Mouse (Mus musculus) left cerebral cortex, postnatal 4 days (tissue): ENCODE data around the gene Dppa5a. TPM values are rescaled to one million over a fixed set of nuclear protein-coding genes. Genes with fewer than 3 reads are reported as not detected.
"Not testable (repeated sequence)": the region's sequence is repeated elsewhere in the genome, so short reads cannot be mapped to it uniquely, and the experiment has no call there.

Experiments used
- DNase-seq: peaks from one replicate; pipeline ENCODE4 v3.0.0-alpha.2; 2022
- intact Hi-C: fragments of 180-260 bp; cut with DNase I; formaldehyde crosslinking; loops from one replicate; pipeline ENCODE4 v1.15.1; 2025
- total RNA-seq, 2 experiments: library from RNA; stranded (reverse); gene quantifications; 2 replicates each; pipeline ENCODE4 v1.2.3; 2021

Gene Dppa5a
- 1 to 10 TPM in 1 of 2 experiments, under 1 TPM in 1; 0.85 to 3.4 TPM for total RNA-seq

DNA sequence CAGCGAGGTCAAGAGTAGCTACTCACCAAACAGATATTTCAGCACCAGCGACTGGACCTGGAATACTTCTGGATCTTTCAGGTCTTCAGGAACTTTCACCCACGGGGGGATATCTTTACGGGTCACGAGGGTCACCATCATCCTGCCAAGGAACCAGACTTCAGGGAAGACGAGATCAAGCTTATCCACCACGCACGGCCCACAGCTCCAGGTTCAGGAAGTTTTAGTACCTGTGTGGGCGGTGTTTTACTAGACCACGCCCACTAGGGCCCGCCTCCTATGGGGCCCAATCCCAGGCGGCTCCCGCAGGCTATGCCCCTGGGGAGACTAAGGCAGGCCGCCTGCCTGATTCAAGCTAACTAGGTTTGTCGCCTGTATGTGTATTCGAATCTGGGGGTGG lies at the start of gene Dppa5a:
Gene Dppa5a, minus strand, starts transcription at position 219 of the 400 bp plus-strand sequence.
- intact Hi-C loops, DNase-seq: not testable (repeated sequence)

DNA sequence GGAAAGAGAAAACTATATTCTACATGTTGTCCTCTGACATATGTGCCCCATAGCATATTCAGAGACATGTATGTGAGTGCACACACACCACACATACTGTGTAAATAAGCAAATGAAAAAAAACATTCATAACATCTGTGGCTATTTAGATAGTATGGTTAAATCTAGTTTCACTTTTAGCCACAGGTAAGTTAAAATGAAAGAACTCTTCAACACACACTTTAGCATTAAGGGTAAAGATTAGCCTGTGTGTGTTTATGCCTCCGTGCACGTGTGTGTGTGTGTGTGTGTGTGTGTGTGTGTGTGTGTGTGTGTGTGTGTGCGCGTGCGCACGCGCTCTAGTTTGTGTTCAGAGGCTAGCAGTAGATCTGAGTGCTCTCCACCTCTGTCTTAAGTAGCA lies 33.6 kb upstream of the Dppa5a start:
- intact Hi-C loops: no loop called here
- no peak for DNase-seq

DNA sequence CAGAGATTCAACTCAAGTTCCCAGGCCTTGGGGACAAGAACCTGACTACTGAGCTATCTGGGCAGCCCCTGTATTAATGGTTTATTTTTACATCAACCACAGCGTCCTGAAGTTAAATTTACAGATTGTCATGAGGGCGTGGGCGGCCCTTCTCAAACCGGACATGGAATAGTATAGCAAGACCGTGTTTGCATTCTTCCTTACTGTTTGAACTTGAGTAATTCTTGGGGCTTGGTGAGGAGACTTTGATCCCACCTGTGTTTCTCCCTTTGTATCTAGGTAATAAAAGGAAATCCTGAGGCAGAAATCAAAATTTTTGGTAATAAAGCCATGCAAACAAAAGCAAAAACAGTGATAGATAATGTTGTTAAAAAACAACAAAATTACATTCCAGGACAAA lies 32.6 kb upstream of the Dppa5a start:
- intact Hi-C loops: no loop called here

DNA sequence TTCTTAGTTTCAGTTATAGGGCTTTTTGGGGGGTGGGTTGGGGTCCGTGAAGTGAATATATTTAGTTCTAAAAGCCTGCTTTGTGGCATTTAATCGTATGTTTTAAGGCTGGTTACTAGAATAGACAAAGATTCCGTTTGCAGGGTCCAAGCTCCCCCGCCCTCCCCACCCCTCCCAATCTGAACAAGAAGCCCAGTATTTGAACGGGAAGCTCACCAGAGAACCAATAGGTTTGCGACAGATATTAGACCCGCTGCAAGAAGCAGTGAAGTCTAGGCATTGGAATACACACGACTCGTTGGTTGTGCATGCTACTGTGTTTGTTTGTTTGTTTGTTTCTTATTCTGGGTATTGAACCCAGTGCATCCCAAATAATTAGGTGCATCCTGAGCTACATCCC lies 28.5 kb upstream of the Dppa5a start:
- intact Hi-C loops: no loop called here
- no peak for DNase-seq

More for the DNA sequence above, 32.6 kb upstream of the Dppa5a start:
- DNase-seq: no peak

DNA sequence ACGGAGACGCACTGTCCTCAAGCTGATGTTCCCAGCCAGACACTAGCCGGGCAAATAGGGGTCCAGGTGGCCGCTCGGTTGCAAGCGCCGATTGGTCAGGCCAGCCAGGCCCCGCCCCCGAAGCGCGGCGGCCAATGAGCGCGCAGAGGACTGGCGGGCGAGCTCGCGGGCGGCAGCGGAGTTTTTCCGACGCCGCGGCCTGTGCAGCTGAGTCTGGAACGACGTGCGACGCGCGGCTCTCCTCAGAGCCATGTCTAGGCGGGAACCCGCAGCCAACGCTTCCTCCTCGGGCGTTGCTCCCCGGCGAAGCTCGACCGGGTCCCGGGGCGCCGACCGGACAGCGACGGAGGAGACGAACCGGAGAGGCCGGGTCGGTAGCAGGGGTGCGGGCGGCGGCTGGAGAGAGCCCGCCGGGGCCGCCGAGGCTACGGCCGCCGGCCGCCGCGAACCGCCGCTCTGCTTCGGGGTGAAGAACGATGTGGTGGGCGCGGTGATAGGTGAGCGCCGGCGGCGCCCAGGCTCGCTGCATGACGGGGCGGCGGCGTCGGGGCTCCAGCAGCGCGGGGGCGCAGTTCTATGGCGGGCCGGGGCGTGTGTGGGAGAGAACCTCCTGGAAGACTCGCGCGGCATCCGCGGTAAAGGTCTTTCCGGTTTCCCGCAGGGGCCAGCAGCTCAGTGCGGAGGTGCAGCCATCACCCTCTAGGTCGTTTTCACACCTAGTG lies 27.8 kb upstream of the Dppa5a start, which contains the start of gene Ddx43:
Gene Ddx43, plus strand, starts transcription at position 148 of the 722 bp plus-strand sequence.
- intact Hi-C loops: no loop called here
- DNase-seq: peak; percentile 60

DNA sequence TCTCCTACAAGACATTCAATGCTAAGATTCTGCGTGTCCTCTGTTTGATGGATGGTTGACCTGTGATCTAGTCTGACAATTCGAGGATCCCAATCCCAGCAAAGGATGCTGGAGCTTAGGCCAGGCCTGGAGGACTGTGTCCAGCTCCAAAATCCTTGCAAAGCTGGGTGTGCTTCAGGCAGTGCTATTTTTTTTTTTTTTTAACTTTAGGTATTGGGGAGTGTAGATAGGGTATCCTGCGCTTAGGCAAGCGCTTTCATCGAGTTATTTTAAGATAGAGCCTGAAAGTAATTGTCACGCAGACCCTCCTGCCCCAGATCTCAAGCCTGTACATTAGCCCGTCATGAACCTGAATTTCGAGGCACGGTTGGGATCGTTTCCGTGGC lies 27.3 kb upstream of the Dppa5a start:
- intact Hi-C loops: no loop called here
- DNase-seq: no peak

DNA sequence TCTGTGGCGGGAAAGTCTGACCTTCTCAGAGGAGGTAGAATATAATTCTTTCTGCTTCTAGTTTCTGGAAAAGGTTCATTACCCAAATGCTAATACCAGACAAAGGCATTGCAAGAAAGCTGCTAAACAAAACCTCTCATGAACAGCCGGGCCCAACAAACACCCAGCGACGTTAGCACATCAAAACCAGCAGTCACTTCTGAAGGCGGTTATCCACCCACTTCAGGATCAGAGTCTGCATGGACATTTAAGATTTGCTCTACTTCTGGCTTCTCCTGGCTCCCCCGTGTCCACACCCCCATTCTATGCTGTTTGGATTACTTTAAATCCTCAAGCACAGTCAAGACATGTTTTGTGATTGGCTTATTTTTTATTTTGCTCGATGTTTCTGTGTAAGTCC lies 26.6 kb upstream of the Dppa5a start:
- intact Hi-C loops: no loop called here
- DNase-seq: no peak

DNA sequence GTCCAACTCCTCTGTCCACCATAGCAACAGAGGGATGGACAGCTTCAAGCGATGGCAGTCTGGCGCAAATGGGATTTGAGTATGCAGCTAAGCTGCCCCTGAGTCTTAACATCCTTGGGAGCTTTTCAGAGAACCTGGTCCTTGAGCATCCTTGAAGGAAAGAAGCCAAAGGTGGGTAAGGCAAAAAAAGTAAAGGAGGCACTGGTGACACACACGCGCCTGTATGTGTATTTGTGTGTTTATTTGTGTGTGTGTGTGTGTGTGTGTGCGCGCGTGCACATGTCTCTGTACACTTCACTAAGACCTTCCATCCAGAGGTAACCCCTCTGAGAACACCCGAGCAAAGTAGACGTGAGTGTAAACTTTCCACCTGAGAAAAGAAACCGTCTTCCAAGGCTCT lies 25.8 kb upstream of the Dppa5a start:
- intact Hi-C loops: no loop called here
- no peak for DNase-seq

DNA sequence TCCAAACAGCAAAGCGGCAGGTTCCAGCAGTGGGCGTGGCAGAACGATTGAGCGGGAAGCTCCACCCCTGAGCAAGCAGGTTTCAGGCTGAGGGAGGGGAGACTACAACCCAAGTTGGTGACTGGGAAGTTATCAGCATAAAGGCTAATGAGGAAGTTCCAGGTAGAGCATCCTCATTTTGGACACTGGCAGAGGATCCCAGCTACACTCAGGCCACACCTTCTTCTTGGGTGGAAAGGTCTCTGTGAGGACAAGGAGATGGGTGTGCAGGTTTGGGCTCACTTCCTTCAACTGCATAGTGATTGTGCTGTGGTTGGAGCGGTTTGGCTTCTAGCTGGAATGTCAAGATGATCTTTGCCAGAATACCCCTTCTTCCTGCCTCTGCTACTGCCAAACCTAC lies 22.0 kb upstream of the Dppa5a start:
- no peak for DNase-seq
- intact Hi-C loops: no loop called here

DNA sequence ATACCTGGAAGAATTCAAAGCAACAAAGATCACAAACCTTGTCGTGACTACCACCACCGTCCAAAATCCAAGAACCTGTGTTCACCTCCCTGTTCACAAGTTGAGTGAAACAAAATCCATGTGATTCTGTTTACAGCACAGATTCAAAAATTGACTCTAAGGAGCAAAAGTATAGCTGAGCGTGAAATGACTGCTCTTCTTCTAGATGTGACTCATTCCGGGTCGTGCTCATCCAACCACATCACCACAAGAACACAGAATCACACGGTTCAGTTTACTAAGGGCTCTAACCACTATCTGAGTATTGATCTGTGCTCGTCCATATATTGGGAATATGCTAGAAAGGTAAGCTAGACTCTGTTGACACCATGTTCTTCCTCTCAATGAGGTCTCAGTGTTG lies 19.0 kb upstream of the Dppa5a start:
- intact Hi-C loops: no loop called here
- DNase-seq: no peak

DNA sequence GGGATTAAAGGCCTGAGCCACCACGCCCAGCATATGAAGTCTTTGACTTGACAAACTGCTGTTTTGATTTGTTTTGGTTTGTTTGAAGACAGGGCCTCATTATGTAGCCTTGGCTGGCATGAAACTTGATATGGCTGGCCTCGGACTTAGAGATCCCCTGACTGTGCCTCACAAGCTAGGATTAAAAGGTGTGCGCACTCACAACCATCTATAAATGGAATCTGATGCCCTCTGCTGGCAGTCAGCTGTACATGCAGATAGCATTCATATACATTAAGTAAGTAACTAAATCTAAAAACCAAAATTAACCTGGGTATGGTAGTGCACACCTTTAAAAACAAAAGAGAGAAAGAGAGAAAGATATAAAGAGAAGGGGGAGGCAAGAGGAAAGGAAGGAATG lies 17.9 kb upstream of the Dppa5a start:
- intact Hi-C loops: no loop called here
- DNase-seq: no peak

DNA sequence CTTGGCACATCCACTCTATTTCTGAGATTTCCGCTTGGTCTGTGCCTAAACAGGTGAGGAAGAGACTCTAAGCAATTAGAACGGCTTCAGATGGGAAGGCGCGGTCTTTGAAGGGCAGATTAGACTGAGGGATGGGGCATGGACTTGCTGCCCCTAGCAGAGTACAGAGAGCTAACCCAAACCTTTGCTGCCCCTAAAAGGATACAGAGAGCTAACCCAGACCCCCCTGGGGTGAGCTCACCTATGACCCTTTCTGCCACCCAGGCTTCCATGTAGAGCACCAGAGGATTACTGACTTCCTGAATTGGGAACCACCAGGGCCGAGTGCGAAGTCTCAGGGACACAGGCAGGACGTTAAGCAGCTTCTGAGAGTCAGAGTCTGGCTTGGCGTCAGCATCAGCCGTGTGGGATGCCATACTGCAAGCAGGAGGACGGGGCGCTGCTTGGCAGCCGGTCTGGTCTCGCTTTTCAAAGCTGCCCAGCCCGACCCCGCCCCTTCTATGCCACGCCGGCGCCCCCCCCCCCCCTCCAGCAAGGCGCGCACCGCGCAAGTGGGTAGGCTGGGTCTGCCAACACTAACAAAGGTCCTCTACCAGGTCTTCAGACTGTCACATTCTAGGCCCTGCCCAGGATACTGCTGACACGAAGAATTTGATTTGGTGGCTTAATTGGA lies 10.3 kb upstream of the Dppa5a start, which contains the start of gene Ooep:
Gene Ooep, minus strand, starts transcription at position 613 of the 673 bp plus-strand sequence.
- intact Hi-C loops: no loop called here

DNA sequence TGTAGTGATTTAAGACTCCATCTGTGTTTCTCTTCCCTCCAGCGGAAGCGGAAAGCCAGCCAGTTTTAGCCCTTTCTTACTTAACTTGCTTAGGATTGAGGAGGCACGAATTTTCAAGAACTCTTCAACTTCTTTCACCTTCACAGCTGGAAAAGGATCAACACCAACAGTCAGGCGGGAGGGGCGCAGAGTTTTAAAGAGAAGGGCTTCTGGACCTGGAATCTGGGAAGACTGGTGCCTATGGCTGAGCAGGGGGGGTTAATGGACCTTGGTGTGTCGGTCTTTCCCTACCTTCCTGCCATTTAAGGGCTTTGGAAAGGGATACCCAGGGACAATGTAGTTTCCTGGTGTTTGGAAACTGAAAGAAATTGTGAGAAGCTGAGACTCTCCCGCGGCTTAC lies 9.6 kb upstream of the Dppa5a start:
- no peak for DNase-seq
- intact Hi-C loops: no loop called here

More for the DNA sequence above, 10.3 kb upstream of the Dppa5a start, which contains the start of gene Ooep:
- peak; percentile 81 for DNase-seq

DNA sequence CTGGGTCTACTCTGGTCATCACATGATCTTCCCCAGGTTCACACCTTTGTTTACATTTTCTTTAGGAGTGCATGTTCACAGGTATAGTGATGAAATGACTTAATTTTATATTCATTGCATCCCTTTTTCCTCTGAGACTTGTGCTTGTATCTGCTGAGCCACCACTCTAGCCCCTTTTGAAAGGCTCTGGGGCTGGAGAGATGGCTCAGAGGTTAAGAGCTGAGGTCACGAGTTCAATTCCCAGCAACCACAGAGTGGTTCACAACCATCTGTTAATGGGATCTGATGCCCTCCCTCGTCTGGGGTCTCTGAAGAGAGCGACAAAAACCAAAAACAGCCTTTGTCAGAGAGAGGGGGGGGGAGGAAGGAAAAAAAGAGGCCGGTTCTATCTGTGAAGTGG lies 7.5 kb upstream of the Dppa5a start:
- intact Hi-C loops: no loop called here
- no peak for DNase-seq

DNA sequence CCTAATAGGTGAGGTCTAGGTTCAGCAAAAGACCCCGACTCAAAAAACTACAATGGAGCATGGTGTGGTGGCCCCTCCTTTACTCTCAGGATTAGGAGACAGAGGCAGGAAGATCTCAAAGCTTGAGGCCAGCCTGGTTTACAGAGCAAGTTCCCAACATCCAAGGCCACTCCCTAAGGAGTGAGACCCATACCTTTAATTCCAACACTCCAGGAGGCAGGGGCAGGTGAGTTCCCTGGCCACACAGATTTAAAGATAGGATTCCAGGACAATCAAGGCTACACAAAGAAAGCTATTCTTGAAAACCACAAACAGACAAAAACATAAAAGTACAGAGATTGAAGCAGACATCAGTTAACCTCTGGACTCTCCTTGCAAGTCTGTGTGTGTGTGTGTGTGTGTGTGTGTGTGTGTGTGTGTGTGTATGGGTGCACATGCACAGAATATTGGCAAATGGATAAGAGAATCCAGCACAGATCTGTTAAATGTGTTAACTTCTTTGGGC lies 7.0 kb upstream of the Dppa5a start:
- no peak for DNase-seq
- intact Hi-C loops: no loop called here

DNA sequence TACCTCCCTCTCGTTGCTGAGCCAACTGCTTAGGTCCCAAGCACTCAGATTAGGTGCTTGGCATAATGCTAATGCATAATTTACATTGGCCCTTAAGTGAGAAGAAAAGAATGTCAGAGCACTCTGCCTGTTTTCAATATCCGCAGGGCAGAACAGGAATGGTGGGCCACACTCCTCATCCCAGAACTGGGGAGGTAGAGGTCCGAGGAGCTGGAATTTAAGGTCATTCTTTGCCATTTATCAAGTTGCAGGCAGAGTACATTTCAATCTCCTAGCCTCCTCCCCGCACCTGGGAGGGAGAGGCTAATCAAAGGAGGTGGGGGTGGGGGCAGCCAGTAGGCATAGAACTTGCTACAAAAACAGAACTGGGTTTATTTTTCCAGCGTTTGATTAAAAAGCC lies 6.4 kb upstream of the Dppa5a start:
- intact Hi-C loops: no loop called here
- no peak for DNase-seq

DNA sequence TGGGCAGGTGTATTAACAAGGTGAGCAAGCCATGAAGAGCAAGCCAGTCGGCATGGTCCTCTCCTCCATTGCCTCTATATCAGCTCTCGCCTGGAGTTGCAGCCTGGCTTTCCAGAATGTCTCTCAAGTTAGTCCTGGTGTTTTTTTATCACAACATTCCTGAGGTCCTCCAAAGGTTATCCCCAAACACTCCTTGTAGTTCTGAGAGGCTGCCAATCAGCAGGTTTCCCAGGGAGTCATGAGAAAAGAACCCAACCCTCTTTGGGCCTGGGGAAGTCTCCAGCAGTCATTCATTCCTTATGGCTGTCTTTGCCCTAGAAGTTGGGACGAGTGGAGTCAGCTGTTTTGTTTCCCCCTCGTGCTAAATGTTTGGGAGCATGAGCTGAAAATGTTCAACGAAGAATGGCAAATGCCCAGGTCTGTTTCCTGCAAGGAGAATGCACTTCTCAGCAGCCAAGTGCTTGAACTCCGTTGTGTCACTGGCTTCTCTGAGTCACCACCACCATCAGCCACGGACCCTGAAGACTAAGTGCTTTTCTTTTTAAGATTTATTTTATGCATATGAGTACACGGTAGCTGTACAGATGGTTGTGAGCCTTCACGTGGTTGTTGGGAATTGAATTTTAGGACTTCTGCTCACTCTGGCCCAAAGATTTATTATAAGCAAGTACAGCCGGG lies 5.0 kb upstream of the Dppa5a start:
- intact Hi-C loops: no loop called here
- no peak for DNase-seq

DNA sequence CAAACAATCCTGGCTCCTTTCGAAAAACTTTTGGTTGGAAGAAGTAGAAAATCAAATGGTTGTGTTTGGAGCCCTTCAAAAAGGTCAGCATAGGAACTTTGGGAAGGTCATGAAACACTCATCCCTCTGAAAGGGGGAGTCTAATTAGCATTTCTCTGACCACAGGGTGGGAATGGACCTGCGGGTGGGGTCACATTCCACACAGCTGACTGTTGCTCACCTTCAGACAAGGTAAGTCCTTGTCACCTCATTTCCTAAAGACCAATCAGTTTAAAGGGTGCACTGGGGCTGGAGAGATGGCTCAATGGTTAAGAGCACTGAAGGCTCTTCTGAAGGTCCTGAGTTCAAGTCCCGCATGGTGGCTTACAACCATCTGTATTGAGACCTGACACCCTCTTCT lies 3.5 kb upstream of the Dppa5a start:
- no peak for DNase-seq
- intact Hi-C loops: no loop called here

DNA sequence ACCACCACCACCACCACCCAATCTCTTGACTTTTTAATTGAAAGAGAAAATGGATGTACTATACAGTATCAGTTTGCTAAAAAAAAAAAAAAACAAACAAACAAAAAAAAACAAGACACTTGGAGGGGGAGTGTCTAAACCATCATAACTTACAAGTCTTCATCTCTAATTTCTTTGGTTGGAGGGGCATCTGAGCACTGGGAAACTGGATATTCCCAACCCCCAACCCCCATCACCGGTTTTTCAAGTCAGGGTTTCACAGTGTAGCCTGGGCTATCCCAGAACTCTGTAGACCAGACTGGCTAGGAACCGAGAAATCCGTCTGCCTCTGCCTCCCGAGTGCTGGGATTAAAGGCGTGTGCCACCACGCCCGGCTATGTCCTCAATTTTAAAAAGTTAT lies 1.8 kb upstream of the Dppa5a start:
- intact Hi-C loops: no loop called here
- no peak for DNase-seq

DNA sequence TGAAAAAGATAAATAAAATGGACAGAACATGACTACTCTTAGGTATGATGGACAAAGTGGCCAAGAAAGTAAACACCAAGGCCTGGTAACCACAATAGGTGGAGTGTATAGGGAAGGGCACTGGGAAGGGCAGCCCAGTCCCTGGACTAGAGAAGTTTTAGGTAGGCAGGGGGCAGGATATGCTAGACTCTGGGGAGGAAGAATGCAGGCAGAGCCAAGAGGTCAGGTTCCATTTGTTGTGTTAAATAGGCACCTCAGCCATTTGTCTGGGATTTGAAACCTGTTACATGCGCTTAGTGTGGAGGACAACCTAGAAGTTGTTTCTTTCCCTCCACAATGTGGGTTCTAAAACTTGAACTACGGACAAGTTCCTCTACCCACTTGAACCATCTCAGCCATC lies 1.4 kb upstream of the Dppa5a start:
- no peak for DNase-seq

DNA sequence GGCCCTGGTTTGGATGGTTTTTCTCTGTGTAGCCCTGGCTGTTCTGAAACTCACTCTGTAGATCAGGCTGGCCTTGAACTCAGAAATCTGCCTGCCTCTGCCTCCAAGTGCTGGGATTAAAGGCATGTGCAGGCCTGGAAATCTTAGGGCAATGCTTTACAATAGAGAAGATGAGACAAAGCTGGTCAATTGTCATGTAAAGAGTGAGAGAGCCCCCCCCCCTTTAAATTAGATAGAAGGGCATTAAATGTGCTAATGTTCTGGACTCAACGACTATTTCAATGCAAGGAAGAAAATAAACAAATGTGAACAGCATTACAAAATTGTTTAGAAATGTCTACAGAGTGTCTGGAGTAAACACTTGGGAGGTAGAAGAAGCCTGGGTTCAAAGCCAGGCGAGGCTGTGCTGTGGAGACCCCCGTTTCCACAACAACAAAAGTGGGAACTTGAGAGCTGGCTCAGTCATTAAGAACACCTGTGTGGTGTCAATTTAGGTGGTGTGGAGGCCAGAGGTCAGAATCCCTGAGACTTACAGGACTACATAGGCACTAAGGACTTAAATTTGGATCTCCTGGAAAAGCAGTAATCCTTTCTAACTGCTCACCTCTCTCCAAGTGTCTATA lies 805 bp upstream of the Dppa5a start:
- no peak for DNase-seq
- intact Hi-C loops: no loop called here

More for the DNA sequence above, 1.4 kb upstream of the Dppa5a start:
- intact Hi-C loops: no loop called here
